Mouse (Mus musculus) brain, embryonic 18.5 days (tissue): Measurements from ENCODE around the gene Rad23a.

Experiments
- DNase-seq: peaks from one replicate; pipeline ENCODE4 v3.0.0-alpha.2; 2012; ENCODE audit warnings: low read depth, low spot score

Rad23a gene

GRCm38 (mm10) chr8:84787523-84788302 is 52.8 kb downstream of the Rad23a start:
- DNase-seq, result no peak

DNA sequence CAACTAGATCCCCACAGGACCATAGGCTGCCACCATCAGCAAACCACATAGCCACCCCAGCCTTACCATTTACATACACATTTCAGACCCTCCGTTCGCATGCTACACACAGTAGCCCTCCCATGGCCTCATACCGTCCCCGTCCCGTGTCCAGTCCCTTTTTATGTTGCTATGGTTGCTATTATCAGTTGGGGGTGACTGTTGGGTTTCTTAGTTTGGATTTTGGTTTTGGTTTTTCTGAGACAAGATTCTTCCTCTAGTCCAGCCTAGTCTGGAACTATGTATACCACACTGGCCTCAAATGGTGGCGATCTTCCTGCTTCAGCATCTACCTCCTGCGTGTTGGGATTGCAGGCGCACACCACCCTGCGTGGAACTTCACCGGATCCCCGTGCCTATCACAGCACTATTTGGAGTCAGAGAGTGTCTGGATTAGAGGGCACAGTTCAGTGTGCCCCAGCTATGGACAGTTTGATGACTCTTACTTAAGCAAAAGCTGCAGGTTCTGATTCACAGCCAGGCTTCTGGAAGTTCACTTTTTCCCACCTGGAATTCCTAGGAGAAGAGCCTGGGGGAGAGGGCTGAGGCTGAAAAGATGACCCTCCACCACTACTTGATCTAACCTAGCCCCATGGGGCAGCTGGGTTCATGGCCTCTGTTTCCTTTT is 53.5 kb downstream of the Rad23a start:
- no peak for DNase-seq

DNA sequence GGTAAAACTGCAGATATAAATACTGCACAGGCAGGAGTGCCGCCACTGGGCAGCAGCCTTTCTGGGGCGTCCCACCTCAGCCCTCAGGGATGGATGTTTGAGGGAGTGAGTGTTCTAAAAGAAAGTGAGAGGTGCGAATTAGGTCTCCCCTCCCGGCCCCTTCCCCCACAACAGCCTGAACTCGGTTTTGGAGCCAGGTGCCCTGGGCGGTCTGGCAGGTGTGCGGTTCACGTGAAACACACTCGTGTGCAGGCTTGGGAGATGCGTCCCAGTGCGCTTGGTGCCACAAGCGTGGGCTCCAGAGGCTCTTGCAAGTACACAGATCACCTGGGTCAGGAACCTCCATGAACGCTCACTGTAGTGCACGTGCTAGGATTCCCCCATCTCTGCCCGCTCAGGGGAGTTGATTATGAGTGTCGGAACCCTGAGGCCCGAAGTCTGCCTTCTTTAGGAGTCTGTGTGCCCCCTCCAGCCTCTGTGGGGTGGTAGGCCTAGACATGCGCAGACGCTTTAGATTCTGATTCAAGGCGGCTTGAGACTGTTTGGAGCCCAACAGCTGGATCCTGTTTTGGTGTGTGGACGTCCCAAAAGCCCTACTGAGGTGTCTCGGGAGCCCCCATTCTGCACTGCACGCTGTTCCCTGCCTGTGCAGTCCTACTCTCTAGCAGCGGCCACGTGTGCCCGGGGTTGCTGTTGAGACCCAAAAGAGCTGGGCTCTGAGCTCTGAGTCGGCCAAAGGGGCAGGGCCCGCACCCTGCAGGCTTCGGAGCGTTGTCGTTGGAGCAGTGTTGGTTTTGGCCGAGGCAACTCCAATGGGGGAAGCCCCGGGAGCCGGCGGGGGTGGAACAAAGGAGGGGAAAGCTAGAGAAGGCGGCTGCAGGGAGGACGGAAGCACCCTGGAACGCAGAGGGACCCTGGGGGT is 54.4 kb downstream of the Rad23a start:
- no peak for DNase-seq

DNA sequence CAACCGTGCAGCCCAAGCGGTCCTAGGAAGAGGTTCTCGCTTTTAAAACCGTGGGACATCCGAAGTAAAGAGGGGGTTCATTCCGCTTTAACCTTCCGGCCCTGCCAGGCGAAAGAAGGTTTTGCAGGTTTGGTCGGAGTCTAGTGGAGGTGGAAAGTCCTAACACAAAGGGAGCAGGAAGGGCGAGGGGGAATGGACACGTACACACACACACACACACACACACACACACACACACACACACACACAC is 55.0 kb downstream of the Rad23a start:
- no peak for DNase-seq

GRCm38 (mm10) chr8:84784681-84785505 is 55.6 kb downstream of the Rad23a start:
- no peak for DNase-seq
